Mouse (Mus musculus) fibroblast of lung, adult 2 months (primary cell): ENCODE data around the gene Anks1.
A peak's percentile ranks its signal among the peaks of the same experiment; 100 is the strongest.
"Not testable (repeated sequence)": the region's sequence is repeated elsewhere in the genome, so short reads cannot be mapped to it uniquely, and the experiment has no call there.

Source experiments
- DNase-seq: peaks from one replicate; pipeline ENCODE4 v3.0.0-alpha.2; 2011; ENCODE audit warnings: low read depth

Gene Anks1

GRCm38 (mm10) chr17:27931826-27932225 lies 22.7 kb downstream of the Anks1 start:
- no peak for DNase-seq

DNA sequence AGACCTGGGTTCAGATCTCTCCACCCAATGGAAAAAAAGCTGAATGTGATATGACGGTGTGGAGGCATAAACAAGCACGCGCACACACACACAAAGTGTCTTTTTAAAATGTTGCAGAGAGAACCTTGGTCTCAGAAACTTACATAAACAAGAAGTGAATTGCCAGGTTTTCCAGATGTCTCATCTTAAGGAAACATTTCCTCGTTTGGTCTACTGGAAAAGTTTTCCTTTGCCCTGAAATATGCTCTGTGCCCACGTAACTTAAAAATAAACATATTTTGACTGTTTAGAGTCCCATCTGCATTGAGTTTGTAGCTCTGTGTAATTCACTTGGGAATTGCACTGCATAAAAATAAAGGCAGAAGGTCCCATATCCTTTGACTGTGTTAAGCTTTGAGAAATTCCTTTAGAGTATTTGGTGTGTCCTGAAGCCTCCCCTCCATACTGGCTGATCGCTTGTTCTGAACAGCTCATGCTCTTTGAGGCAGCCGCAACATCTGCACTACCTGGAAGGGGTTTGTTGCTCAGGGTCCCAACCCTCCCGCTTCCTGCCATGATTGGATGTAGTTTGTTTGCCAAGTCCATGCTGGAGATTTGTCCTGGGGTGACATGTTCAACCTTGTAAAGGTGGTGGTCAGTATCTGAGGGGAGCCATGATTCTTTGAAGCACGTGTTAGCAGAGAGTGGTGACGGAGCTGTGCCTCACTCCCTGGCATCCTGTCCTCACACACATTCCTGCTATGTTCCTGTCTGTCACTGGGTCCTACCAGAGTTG lies 25.2 kb downstream of the Anks1 start:
- no peak for DNase-seq

GRCm38 (mm10) chr17:27935091-27935490 lies 26.0 kb downstream of the Anks1 start:
- no peak for DNase-seq

- no peak for DNase-seq
Observed at GRCm38 (mm10) chr17:27937054-27937615, 28.0 kb downstream of the Anks1 start.

DNA sequence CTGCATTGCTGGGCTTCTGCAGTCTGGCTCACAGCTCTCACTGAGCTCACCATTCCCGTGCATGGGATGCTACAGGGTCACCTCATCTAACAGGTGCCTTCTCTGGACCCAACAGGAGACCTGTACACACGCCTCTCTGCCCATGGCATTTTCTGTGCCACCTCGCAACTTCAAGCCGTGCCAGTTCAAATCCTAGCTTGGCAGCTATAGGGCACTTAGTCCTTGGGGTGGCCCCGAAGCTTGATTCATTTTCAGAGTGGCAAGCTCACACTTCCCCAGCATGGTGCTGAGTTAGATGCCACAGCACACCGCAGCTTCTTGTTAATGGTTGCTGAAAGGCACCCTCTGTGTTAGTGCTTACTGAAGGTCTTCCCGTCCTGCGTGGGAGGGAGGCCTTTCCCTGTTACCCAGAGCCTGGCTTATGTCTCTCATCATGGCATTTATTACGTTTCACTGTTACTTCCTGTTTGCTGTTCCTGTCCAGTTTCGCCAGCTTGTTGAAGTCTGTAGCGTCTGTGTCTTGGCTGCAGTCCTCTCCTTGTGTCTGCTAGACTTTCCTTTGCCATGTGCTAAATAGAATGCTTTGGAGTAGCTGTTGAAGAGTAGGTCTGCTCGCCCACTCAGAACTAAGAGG lies 29.1 kb downstream of the Anks1 start:
- peak; percentile 24 for DNase-seq

GRCm38 (mm10) chr17:27939028-27939427 lies 29.9 kb downstream of the Anks1 start:
- no peak for DNase-seq

GRCm38 (mm10) chr17:27940352-27940751 lies 31.2 kb downstream of the Anks1 start:
- DNase-seq, result no peak

DNA sequence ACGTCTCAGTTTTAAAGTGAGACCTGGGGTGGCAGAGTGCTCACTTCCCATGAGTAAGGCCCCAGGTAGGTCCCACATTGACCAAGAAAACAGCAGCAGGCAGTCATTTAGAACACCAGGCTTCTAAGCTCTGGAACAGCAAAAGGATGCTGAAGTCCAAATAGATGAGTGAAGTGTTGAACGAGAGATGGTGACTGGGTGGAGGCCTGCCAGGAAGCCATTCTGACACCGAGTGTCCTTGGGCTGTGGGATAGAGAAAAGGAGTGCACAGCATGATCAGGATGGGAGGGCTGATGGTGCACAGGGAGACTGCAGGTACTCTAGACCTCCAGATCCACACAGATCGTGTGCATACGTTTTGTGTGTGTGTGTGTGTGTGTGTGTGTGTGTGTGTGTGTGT lies 32.1 kb downstream of the Anks1 start:
- DNase-seq, result no peak

- DNase-seq, result no peak
Observed at GRCm38 (mm10) chr17:27941698-27942097, 32.6 kb downstream of the Anks1 start.

DNA sequence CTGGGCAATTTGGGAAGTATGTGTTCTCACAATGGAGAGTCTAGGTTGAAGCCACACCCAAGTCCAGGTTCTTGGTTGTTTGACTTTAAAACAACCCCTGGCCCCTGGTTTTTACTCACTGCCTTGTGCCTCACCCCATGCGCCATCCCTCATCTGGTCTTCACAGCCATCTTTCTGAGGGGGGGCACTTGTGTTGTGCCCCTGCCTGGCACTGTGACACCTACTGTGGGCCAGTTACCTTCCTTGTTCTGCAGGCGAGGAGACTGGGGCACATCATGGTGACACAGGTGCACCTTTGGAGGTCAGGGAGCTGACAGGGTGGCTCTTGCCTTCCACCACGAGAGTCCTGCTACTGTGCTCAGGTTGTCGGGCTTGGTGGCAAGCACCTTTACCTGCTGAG lies 33.0 kb downstream of the Anks1 start:
- DNase-seq, result no peak

- DNase-seq, result peak; percentile 64
Observed at GRCm38 (mm10) chr17:27945546-27946216, 36.6 kb downstream of the Anks1 start.

DNA sequence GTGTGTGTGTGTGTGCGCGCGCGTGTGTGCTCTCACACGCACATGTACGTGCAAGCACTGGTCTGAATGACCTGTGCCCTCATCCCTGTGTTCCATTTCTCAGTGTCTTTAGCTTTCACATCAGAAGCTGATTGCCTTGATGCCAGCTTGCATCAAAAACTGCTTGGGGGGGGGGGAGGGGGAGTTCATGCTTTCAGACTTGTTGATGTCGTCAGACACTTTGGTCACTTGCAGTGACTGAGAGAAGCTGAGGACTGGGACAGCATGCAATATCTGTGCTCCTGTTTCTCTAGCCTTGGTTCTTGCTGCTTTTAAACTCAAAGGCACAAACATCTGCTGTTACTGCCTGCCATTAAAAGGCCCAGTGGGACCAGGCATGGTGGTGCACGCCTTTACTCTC lies 37.3 kb downstream of the Anks1 start:
- no peak for DNase-seq

- DNase-seq, result no peak
Observed at GRCm38 (mm10) chr17:27947155-27947554, 38.0 kb downstream of the Anks1 start.

DNA sequence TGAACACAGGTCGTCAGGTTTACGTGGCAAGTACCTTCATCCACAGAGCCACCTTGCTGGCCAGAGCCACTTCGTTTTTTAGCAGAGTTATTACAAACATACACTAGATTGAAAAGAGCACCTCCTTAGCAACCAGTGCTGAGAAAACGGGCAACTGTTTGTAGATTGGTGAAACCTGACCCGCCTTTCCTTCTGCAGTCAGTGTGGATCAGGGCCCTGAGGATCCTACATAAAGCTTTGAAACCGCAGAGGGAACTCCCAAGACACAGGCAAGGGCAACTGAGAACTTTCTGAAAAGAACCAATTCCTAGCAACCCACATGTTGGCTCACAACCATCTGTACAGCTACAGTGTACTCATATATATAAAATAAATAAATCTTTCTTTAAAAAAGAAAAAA lies 44.0 kb downstream of the Anks1 start:
- no peak for DNase-seq

GRCm38 (mm10) chr17:27954629-27955402 lies 45.7 kb downstream of the Anks1 start:
- no peak for DNase-seq

DNA sequence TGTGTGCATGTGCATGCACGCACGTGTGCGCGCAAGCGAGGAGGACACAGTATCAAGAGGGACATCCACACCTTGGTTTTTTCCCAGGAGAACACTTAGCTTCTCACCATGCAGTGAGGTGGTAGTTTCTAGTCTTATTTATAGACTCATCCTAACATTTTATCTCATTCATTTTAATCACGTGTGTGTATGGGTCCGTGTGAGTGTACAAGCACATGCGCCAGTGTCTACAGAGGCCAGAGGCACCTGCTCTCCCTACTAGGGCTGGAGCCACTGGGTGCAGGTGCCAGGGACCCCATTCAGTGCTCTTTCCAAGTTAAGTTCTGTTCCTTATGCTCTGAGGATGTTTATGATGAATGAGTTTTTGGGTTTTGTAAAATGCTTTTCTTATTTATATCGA lies 48.5 kb downstream of the Anks1 start:
- no peak for DNase-seq

- no peak for DNase-seq
Observed at GRCm38 (mm10) chr17:27960128-27961111, 51.3 kb downstream of the Anks1 start.

DNA sequence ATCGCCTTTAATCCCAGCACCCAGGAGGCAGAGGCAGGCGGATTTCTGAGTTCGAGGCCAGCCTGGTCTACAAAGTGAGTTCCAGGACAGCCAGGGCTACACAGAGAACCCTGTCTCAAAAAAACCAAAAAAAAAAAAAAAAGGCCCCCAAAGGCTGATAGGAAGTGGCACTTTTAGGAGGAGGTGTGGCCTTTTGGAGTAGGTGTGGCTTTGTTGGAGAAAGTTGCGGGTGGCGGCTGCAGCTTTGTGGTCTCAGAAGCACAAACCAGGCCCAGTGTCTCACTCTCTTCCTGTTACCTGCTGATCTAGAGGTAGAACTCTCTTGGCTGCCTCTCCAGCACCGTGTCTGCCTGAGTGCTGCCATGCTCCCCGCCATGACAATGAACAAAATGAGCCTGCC lies 54.0 kb downstream of the Anks1 start:
- DNase-seq, result not testable (repeated sequence)

DNA sequence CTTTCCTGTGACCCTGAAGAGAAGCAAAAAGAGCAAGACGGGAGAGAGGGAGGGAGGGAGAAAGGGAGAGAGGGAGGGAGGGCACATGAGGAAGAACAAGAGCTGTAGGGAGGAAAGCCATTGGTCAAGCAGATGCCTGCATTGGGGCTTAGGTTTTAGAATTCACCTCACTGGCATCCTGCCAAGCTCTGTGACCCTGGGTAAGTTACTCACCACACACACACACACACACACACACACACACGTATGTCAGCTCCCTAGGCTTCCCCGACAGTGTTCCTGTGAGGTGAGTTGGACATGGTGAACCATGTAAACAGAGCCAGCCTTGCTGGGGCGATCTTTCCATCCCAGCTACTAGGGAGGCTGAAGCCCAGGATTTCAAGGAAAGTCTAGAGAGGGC lies 55.5 kb downstream of the Anks1 start:
- no peak for DNase-seq

DNA sequence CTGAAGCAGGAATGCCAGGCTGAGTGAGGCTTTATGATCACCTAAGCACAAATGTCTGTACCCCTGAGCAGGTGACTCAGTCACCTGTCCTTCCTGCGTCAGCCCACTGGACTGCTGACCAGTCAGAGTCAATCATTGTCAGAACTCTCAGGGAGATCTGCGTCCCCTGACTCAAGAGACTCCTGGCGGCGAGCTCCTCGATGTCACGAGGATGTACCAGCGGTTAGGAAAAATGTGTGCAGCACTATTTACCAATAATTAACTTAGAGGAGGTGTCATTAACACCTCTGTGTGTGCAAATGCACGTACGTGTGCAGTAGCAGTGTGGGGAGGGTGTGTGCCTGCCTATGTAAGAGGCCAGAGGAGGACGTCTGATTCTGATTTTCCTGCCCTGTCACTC lies 56.2 kb downstream of the Anks1 start:
- no peak for DNase-seq

DNA sequence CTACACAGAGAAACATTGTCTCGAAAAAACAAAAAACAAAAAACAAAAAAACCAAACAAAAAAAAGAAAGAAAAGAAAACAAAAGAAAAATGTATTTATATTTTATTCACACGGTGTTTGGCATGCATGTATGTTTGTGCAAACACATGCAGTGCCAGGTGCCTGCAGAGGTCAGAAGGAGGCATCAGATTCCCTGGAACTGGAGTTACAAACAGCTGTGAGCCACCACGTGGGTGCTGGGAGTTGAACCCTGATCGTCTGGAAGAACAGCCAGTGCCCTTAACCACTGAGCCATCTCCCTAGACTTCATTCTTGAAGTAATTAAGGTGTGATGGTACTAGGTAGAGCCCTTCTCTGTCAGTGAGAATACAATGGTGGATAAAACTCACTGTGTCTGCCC lies 57.0 kb downstream of the Anks1 start:
- no peak for DNase-seq
